Mouse (Mus musculus) liver, embryonic 11.5 days (tissue): ENCODE data around the gene Ngf. TPM values are rescaled to one million over a fixed set of nuclear protein-coding genes. Genes with fewer than 3 reads are reported as not detected.

Experiments
- ATAC-seq: fragments of 200-750 bp; cut with Nextera tagmentation; replicated peaks from 2 replicates; pipeline ENCODE4 v1.8.0; 2017; ENCODE audit warnings: moderate number of reproducible peaks, mild to moderate bottlenecking, moderate TSS enrichment, moderate library complexity; ENCODE audit not compliant: low FRiP score
- DNase-seq: peaks from one replicate; pipeline ENCODE4 v3.0.0-alpha.2; 2017; ENCODE audit warnings: low spot score
- H3K27ac ChIP-seq: fragments of 300-500 bp; sonication (generic); 2 replicates; pipeline ENCODE4 v1.5.1; 2014; ENCODE audit warnings: mild to moderate bottlenecking, low read depth, low read length, control low read depth
- H3K27me3 ChIP-seq: fragments of 300-500 bp; sonication (generic); replicated peaks from 2 replicates; pipeline ENCODE4 v1.6.1; 2014; ENCODE audit warnings: low read length, mixed read lengths; ENCODE audit not compliant: control insufficient read depth, insufficient read depth
- H3K36me3 ChIP-seq: fragments of 300-500 bp; sonication (generic); 2 replicates; pipeline ENCODE4 v1.6.1; 2014; ENCODE audit warnings: mild to moderate bottlenecking, low read length, moderate library complexity, mixed read lengths; ENCODE audit not compliant: control insufficient read depth, insufficient read depth
- H3K4me1 ChIP-seq: fragments of 300-500 bp; sonication (generic); replicated peaks from 2 replicates; pipeline ENCODE4 v1.6.1; 2014; ENCODE audit warnings: low read length, mixed read lengths; ENCODE audit not compliant: control insufficient read depth, insufficient read depth
- H3K4me2 ChIP-seq: fragments of 300-500 bp; sonication (generic); 2 replicates; pipeline ENCODE4 v1.6.1; 2014; ENCODE audit warnings: mild to moderate bottlenecking, control low read depth, moderate library complexity
- H3K4me3 ChIP-seq: fragments of 300-500 bp; sonication (generic); 2 replicates; pipeline ENCODE4 v1.5.1; 2014; ENCODE audit warnings: low read depth, low read length, control low read depth
- H3K9ac ChIP-seq: fragments of 300-500 bp; sonication (generic); 2 replicates; pipeline ENCODE4 v1.6.1; 2014; ENCODE audit warnings: low read depth, low read length, control low read depth
- H3K9me3 ChIP-seq: fragments of 300-500 bp; sonication (generic); 2 replicates; pipeline ENCODE4 v1.6.1; 2016; ENCODE audit warnings: low read length, inconsistent platforms, mixed read lengths; ENCODE audit not compliant: control insufficient read depth
- WGBS: fragments of 180-500 bp; shearing (Covaris S2); extraction: QIAGEN DNeasy Blood & Tissue Kit; methylation state at CpG from one replicate; pipeline ENCODE4 v1.1.7; 2014; 5-methylcytosine and 5-hydroxymethylcytosine counted together
- polyA plus RNA-seq: library from polyadenylated mRNA; unstranded; fragments of >200 nt; fragmentation: Nextera tagmentation; extraction: Ambion mirVana; gene quantifications from 2 replicates; pipeline ENCODE4 v1.2.1, GENCODE M21; 2014

Gene Ngf
- polyA plus RNA-seq, 1 experiment from 2014 or later = not detected

- H3K27me3 ChIP-seq = peaks cover 33% of the 10 kb centered on the region
Measured at GRCm38 (mm10) chr3:102467121-102467520, 2.6 kb upstream of the Ngf start.

GRCm38 (mm10) chr3:102471251-102471650 lies 1.5 kb downstream of the Ngf start:
- no peak overlapping the region for H3K4me2 ChIP-seq
- no peak for DNase-seq
- no peak overlapping the region for H3K27ac ChIP-seq
- peaks cover under 1% of the 10 kb centered on the region; the same call in 1 of the 2 replicates for H3K9me3 ChIP-seq
- H3K36me3 ChIP-seq = no peaks in the 10 kb centered on the region
- no peaks in the 10 kb centered on the region for H3K4me1 ChIP-seq
- no peak overlapping the region for H3K4me3 ChIP-seq
- no peak overlapping the region for H3K9ac ChIP-seq
- H3K27me3 ChIP-seq = peaks cover 33% of the 10 kb centered on the region
- 66% methylated on average over 5 of the region's 5 CpGs for WGBS
- no peak for ATAC-seq

More at GRCm38 (mm10) chr3:102467121-102467520, 2.6 kb upstream of the Ngf start:
- Histone ChIP-seq H3K36me3 (no peaks in the 10 kb centered on the region), H3K9ac (no peak overlapping the region), H3K4me3 (no peak overlapping the region), H3K9me3 (no peaks in the 10 kb centered on the region), H3K27ac (no peak overlapping the region), H3K4me2 (no peak overlapping the region), H3K4me1 (no peaks in the 10 kb centered on the region)
- DNase-seq (no peak), ATAC-seq (no peak)
- WGBS = 76% methylated on average over 8 of the region's 8 CpGs

DNA sequence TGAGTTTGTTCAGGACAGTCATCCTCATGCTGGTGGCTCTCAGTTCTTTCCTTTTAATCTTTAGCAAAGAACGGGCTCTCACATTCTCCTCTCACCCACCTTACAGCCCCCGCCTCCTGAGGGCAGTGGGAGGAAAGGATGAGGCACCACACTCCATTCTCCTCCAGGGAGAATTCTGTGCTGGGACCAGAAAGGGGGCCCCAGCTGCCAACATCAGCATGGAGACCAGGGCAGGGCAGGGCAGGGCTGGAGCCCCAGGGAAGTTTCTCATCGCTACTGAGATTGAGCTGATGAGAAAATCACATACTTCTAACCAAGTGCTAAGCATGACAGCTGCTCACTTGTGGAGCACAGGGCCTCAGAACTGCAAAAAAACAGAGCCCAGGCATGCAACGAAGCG lies 2.1 kb downstream of the Ngf start:
- ATAC-seq = no peak
- no peak overlapping the region for H3K4me2 ChIP-seq
- no peaks in the 10 kb centered on the region for H3K4me1 ChIP-seq
- H3K4me3 ChIP-seq = no peak overlapping the region
- H3K27ac ChIP-seq = no peak overlapping the region
- no peak for DNase-seq
- H3K36me3 ChIP-seq = no peaks in the 10 kb centered on the region
- no peak overlapping the region for H3K9ac ChIP-seq
- 44% methylated on average over 5 of the region's 5 CpGs for WGBS
- peaks cover 3% of the 10 kb centered on the region; the same call in 1 of the 2 replicates for H3K9me3 ChIP-seq
- H3K27me3 ChIP-seq = peaks cover 33% of the 10 kb centered on the region

DNA sequence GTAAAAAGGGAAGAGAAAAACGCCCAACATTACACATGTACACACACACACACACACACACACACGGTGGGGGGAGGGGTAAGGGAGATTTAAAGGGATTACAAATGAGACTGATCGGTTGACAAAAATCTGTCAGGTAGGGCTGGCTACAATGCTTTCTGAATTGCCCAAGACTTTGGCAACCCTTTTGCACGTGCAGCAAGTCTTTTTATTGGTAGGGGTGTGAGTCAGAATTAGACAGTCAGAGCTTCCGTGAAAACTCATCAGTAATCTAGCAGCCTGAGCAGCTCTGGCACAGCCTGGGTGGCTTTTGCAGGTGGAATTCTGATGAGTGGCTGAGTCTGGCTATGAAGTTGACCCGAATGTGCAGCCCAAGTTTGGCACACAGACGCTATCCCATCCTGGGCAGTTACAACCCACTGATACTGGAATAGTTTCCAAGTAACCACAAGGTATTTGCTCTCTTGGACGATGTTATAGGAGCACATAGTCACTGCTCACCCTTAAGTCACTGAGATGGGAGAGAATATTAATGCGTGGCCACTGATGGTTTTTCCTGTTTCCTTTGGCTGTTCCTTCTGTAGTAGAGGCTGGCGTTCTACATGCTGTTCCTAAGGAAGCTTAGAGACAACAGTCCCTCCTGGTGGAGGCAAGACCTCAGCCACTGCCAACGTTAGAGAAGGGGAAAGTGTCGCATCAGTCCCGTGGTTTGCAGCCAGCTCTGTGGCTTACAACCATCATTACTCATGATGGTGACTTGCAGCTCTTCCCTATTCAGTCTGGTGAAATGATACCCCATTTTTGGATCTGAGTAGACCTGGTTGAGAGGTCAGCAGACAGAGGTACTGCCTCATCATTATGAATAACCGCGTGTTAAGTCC lies 4.8 kb downstream of the Ngf start:
- H3K9me3 ChIP-seq = peaks cover 3% of the 10 kb centered on the region; the same call in 1 of the 2 replicates
- peaks cover 19% of the 10 kb centered on the region for H3K27me3 ChIP-seq
- no peak overlapping the region for H3K9ac ChIP-seq
- WGBS = 71% methylated on average over 15 of the region's 15 CpGs
- no peak for ATAC-seq
- no peak overlapping the region for H3K27ac ChIP-seq
- no peaks in the 10 kb centered on the region for H3K36me3 ChIP-seq
- H3K4me1 ChIP-seq = no peaks in the 10 kb centered on the region
- no peak overlapping the region for H3K4me3 ChIP-seq
- DNase-seq = no peak
- no peak overlapping the region for H3K4me2 ChIP-seq

- H3K9me3 ChIP-seq = peaks cover 3% of the 10 kb centered on the region; the same call in 1 of the 2 replicates
- H3K36me3 ChIP-seq = no peaks in the 10 kb centered on the region
- H3K4me3 ChIP-seq = no peak overlapping the region
- no peaks in the 10 kb centered on the region for H3K27me3 ChIP-seq
- no peak overlapping the region for H3K4me2 ChIP-seq
- no peak for DNase-seq
- H3K9ac ChIP-seq = no peak overlapping the region
- H3K4me1 ChIP-seq = no peaks in the 10 kb centered on the region
- no peak for ATAC-seq
- H3K27ac ChIP-seq = no peak overlapping the region
- 78% methylated on average over 12 of the region's 12 CpGs for WGBS
Measured at GRCm38 (mm10) chr3:102477917-102478694, 8.4 kb downstream of the Ngf start.

- no peak for ATAC-seq
- no peaks in the 10 kb centered on the region for H3K9me3 ChIP-seq
- WGBS = 70% methylated on average over 14 of the region's 14 CpGs
Measured at GRCm38 (mm10) chr3:102490393-102491123, 20.8 kb downstream of the Ngf start.

DNA sequence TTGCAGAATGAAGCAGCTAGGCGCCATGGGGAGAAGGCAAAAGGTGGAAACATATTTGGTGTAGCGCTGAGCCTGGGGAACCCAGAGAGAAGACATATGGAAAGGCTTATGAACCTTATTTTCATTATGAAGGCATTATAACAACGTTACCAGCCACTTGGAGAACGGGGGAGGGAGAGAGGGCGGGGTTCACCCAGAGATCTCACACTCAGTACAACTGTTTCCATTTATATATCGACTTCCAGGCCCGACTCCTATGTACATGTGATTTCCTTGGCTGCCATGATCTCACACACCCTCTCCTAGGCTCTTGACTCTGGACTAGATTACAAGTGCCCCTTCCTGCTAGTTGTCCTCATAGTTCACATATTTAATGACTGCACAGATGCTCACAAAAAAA lies 28.4 kb downstream of the Ngf start:
- Histone ChIP-seq H3K9ac (no peak overlapping the region), H3K27me3 (no peaks in the 10 kb centered on the region), H3K9me3 (no peaks in the 10 kb centered on the region), H3K4me1 (no peaks in the 10 kb centered on the region), H3K4me3 (no peak overlapping the region), H3K36me3 (no peaks in the 10 kb centered on the region), H3K4me2 (no peak overlapping the region), H3K27ac (no peak overlapping the region)
- ATAC-seq = no peak
- WGBS = 69% methylated on average over 7 of the region's 7 CpGs
- DNase-seq = no peak

More at GRCm38 (mm10) chr3:102490393-102491123, 20.8 kb downstream of the Ngf start:
- Histone ChIP-seq H3K27me3 (no peaks in the 10 kb centered on the region), H3K27ac (no peak overlapping the region), H3K4me3 (no peak overlapping the region), H3K9ac (no peak overlapping the region), H3K36me3 (no peaks in the 10 kb centered on the region), H3K4me2 (no peak overlapping the region), H3K4me1 (no peaks in the 10 kb centered on the region)
- DNase-seq = no peak

- Histone ChIP-seq H3K27ac (no peak overlapping the region), H3K4me3 (no peak overlapping the region), H3K4me2 (no peak overlapping the region), H3K9me3 (no peaks in the 10 kb centered on the region), H3K27me3 (no peaks in the 10 kb centered on the region), H3K4me1 (no peaks in the 10 kb centered on the region), H3K36me3 (no peaks in the 10 kb centered on the region), H3K9ac (no peak overlapping the region)
- no peak for DNase-seq
- ATAC-seq = no peak
- 78% methylated on average over 6 of the region's 6 CpGs for WGBS
Measured at GRCm38 (mm10) chr3:102498931-102499330, 29.2 kb downstream of the Ngf start.
